Mouse (Mus musculus): ENCODE results near the gene Fuca2.

- TF ChIP-seq CTCF (IDR thresholded peaks at IDR 0.05; ENCODE audit: low read depth, low read length) = no peak
- no peak for TF ChIP-seq POLR2A (IDR thresholded peaks at IDR 0.05; ENCODE audit: borderline replicate concordance, low read depth, low read length)
Observed at GRCm38 (mm10) chr10:13560014-13560674, 60.8 kb downstream of the Fuca2 start.
